Mouse (Mus musculus) skeletal muscle tissue, adult 2 months (tissue): ENCODE results near the gene Tgtp2.
"Not testable (repeated sequence)": the region's sequence is repeated elsewhere in the genome, so short reads cannot be mapped to it uniquely, and the experiment has no call there.

ENCODE experiments used
- DNase-seq: peaks from one replicate; pipeline ENCODE4 v3.0.0-alpha.2; 2012; ENCODE audit warnings: low read depth, low spot score

The Tgtp2 gene

DNA sequence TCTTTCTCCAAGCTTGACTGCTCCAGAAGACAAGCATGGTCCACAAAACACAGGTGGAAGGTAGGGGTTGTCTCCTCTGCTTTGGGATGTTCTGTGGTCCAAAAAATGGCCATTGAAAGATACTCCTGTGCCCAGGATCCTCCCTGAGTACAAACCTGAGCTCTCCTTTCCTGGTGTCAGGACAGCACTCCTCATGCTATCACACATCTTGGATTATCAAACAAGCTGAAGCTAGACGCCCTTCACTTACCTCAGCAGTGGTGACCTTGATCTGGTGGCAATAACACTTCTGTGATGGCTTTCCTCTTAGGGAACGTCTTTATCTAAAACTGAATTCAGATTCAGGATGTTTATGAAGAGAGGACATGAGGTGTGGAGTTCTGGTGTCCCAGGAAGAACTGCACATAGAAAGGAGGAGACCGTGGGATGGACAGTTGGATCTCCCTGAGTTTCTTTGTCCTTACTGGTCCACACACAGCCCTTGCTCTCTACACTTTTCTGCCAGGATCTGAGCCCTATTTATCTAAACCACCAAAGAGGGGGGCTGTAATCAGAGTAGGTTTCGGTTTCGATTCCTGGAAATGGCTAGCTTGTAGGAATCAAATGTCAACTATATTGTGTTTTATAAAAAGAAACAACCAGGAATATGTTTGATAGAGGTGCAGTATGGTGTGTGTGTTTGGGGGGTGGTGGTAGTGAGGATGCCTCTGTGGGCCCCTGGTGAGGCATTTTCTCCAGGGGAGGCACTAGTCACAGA lies at the start of gene Tgtp2:
Gene Tgtp2, minus strand, starts transcription at position 494 of the 757 bp plus-strand sequence.
- not testable (repeated sequence) for DNase-seq

DNA sequence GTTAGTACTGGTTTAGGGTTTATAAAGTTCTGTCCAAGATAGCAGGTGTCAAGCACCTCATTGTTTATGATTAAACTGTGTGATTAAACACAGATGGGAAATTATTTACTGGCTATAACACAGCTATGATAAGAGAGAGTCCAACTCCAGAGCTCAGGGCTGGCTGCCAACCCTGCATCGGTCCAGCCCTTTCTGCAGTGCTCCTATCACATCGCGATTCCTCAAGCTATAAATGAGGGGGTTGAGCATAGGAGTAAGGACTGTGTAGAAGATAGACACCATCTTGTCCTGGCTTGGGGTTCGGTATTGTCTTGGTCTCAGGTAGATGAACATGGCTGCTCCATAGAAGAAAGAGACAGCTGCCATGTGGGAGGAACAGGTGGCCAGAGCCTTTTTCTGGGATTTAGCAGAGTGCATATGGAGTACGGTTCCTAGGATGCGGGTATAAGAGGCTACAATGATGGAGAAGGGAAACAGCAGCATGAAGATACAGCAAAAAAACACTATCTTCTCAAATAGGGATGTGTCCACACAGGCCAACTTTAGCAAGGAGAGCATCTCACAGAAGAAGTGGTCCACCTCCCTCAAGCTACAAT lies 48.7 kb upstream of the Tgtp2 start:
- no peak for DNase-seq

DNA sequence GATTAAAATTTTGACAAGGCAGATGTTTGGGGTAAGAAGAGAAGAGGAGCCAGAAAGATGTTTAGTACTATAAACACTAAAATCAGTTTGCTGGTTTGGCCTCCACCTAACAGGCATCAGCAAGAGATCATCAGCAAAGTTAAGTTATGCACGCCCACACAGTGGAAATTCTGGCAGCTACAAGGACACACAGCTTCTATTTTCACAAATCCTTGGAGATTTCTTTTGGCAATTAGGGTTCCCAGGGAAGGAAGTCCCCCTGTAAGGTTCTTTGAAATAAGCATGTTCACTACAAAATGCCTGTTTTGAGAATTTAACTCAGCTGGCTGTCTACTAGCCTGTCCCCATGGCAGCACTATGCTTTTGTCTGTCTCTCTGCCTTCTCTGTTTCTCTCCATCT lies 47.0 kb upstream of the Tgtp2 start:
- DNase-seq: no peak

DNA sequence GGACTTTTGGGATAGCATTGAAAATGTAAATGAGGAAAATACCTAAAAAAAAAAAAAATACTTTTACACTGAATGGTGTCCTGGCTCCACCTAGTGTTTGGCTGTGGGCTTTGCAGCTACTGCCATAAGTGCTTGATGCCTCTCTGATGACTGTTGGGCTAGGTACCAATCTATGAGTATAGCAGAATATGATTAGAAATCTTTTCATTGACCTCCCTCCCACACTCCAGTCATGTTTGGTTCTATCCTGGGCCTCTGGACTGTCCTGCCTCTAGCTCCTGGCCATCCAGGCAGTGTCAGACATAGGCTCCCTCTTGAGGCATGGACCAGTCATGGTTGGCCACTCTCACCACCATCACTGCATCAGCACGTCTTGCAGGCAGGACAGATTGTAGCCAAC lies 44.8 kb upstream of the Tgtp2 start:
- no peak for DNase-seq

DNA sequence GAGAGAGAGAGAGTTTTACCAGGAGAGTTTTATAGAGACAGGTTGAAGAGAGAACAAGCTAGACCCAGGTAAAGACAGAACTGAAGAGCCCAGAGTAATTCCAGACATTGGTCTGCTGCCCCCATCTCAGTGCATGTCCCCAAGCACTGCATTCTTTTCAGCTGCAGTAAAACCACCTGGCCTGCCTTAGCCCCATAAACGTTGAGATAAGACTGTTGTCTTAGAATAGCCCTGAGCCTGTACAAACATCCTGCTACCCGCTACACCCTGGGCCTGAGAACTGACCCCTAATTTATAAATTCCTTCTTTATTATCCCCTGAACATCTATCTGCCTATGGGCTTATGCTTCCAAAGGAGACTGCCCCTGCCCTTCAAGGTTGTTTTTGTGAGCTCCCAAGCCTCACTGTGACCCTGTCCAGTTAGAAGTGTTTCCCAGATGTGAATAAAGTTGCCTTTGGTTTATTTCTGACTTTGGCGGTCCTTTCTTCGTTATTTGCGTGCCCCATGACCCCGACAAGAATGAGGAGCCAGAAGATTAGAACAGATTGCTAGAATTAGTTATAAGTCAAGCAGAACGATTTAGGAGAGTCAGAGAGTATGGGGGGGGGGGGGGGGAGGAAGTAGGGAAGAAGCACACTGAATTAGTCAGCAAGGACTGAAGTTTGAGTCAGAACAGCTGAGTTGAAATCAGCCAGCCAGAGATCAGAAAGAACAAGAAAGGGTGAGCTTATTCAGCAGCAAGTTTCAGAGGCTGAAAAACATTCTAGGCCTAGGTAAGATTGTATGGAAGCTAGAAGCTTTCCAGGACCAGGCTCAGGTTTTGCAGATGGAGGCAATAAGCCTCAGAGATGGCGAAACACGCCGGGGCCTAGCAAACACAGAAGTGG lies 43.9 kb upstream of the Tgtp2 start:
- DNase-seq: no peak

GRCm38 (mm10) chr11:49105752-49106151 lies 41.7 kb upstream of the Tgtp2 start:
- DNase-seq: no peak

- peak; percentile 71 for DNase-seq
Measured at GRCm38 (mm10) chr11:49103047-49103693, 39.2 kb upstream of the Tgtp2 start.

DNA sequence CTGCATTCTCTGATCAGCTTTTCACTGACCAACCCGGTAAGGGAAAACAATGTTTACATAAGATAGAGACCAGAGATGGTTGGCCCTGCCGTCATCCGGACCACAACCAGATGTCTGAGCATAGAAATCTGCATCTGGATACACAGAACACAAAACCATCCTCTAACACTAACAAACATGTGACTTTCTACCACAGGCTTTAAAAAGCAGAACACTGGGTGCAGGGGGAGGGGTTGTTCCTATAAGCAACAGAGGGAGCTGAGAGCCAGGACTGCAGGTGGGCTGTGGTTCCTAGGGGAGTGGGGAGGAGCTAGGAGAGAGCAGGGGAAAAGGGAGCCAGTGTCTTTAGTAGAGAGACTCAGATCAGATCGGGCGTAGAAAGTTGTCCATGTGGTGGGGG lies 37.5 kb upstream of the Tgtp2 start:
- DNase-seq: no peak

DNA sequence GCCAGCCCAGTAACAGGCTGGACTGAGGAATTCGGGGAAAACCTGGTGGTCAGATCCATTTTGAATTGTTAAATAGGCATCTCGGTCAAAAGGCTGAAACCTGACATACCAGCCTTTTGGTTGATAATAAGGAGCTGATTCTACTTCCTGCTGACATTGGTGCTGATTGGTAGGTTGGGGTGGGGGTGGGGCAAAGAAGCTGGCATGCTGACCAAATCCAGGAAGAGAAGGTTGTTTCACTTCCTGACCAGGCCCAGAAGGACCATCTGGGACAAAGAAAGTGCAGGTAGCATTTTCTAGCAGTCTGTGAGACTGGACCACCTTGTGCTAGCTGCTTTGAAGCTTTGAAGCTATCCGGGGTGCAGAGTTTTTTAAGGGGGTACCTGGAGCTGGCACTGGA lies 36.4 kb upstream of the Tgtp2 start:
- no peak for DNase-seq

DNA sequence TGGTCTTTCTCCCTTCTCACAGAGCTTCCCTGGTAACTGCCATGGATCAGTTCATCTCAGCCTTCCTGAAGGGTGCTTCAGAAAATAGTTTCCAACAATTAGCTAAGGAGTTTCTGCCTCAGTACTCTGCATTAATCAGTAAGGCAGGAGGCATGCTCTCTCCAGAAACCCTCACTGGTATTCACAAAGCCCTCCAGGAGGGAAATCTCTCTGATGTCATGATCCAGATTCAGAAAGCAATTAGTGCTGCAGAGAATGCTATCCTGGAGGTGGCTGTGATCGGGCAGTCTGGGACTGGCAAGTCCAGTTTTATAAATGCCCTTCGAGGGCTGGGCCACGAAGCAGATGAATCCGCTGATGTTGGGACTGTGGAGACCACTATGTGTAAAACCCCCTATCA lies 31.4 kb upstream of the Tgtp2 start:
- no peak for DNase-seq

DNA sequence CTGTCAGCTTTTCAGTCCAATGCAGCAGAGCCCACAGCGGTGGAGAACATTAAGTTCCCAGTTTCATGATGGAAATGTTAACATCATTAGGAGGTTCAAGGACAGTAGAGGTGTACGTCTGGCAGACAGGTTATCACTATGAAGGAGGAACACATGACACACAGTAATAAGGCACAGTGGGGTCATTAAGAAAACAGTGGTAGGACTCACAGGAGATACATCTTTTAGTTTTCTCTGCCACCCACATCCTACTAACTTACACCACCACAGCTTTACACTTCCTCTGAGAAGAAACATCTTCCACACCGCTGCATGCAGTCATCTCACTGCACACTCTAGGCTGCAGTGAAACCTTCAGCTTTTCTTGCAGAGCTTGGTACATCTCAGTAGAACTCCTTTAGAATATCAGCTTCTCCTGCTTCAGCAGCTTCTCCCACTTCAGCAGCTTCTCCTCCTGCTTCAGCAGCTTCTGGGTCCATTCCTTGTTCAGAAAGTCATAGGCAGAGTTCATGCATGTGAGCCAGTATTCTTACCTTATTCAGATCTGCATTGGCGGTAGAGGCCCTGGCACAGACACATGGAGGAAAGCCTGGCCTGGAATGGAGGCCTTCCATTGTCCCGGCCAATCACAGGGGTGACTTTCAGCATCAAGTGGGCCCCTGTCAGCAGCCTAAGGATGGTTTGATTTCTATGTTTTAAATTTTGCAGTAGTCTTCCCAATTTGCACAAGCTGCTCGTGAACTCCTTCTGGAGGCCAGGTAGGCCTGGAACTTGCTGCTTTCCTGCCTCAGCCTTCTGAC lies 30.1 kb upstream of the Tgtp2 start:
- no peak for DNase-seq

DNA sequence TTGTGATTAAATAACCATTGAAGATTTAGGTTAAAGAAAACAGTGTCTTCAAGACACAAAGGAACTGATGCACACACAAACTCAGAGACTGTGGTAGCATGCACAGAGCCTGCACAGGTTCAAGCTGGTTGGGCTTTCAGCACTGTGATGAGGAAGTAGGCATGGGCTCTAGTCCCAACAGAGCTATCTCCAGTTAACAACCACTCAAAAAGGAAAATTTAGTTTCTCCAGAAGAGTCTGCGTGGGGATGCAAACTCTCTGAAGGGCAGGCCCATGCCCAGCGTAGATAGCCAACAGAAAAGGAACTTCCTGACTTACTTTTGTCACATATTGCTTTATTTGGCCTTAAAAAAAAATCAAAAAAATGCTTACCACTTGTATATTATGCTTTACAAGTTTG lies 28.8 kb upstream of the Tgtp2 start:
- DNase-seq: no peak

GRCm38 (mm10) chr11:49092053-49092586 lies 28.1 kb upstream of the Tgtp2 start:
- no peak for DNase-seq

DNA sequence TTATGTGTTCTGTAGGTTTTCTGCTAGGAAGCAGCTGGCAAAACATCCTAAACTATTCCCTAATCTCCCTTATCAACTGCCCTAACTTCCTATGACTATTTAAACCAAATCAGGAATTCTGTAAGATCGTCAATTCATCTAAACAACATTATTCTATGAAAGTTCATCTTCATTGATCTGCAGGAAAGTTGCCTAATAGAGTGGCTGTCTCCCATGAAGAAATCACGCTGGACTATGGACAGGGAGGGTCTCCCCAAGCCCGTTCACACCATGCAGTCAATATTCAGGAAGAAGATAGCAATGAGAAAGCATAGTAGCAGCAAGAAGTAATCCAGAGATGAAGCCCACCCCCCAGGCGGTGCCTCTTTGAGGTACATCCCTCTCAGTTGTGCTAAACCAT lies 27.2 kb upstream of the Tgtp2 start:
- no peak for DNase-seq

GRCm38 (mm10) chr11:49090551-49090950 lies 26.5 kb upstream of the Tgtp2 start:
- DNase-seq: no peak

DNA sequence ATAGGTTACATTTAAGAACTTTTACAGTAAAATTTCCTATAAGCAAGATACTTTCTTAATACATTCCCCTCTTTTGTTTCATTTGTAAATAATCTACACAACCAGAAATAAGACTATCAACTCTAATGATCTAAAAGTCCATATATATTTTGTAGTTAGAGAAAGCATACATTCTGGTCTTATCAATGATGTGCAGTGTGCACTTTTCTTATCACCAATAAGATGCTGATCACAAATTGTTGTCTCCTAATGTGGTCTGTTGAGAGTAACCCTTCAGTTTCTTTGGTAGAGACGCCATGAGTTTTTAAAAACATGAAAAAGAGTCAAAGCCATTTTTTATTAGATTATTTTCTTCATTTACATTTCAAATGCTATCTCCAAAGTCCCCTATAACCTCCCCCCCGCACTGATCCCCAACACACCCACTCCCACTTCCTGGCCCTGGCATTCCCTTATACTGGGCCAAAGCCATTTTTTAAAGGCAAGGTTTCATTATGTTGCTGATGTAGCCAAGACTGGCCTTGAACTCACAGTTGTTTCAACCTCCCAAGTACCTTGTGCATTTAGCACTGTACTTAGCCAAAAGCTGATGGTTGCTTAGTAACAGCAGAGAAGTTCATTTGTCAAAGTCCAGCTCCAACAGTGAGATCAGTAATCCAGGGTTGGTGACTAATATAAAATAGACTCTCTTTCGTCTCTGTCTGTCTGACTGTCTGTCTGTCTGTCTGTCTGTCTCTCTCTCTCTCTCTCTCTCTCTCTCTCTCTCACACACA lies 25.9 kb upstream of the Tgtp2 start:
- DNase-seq: no peak

GRCm38 (mm10) chr11:49088990-49089652 lies 25.1 kb upstream of the Tgtp2 start:
- DNase-seq: no peak

DNA sequence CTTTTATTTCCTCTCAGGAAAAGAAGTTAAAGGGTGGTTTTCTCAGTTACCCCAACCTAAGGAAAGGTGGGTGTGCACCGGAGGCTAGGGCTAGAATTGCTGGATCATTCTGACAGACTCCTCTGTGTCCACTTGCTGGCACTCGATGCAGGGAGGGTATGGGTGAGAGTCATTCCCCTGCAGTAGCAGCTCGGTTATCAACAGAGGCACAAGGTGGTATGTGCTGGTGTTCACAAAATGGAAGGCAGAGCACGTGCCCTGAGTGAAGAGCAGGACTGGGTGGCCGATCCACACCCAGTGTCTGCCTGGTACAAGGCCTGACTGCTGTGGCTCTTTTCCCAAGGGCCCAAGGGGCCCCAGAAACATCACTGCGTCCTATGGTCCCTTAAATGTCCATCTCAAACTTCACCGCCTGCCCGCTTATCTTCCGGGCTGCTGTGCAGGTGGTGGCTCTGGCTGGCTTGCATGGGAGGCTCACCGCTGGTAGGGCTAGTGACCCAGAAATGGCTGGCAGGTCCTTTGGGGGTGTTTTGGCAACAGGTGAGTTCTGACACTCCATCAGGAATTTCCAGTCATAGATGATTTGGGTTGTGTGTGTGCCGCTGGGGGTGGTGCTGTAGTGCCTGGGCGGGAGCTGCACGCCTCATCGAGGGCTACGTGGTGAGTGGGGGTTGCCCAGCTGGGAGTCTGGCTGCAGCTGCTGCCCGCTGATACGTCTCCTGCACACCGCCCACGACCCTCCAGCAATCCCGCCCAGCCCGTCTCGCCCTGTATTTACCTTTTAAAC lies 24.0 kb upstream of the Tgtp2 start:
- DNase-seq: no peak

GRCm38 (mm10) chr11:49086858-49087361 lies 22.9 kb upstream of the Tgtp2 start:
- DNase-seq: no peak
